Mouse (Mus musculus): ENCODE results near the gene Mcidas. TPM values are rescaled to one million over a fixed set of nuclear protein-coding genes. Genes with fewer than 3 reads are reported as not detected.
A peak's percentile ranks its signal among the peaks of the same experiment; 100 is the strongest.
"Not testable (repeated sequence)": the region's sequence is repeated elsewhere in the genome, so short reads cannot be mapped to it uniquely, and the experiment has no call there.

Mcidas gene
- polyA plus RNA-seq, 1 experiment from 2014 or later, result 1.6 TPM

DNA sequence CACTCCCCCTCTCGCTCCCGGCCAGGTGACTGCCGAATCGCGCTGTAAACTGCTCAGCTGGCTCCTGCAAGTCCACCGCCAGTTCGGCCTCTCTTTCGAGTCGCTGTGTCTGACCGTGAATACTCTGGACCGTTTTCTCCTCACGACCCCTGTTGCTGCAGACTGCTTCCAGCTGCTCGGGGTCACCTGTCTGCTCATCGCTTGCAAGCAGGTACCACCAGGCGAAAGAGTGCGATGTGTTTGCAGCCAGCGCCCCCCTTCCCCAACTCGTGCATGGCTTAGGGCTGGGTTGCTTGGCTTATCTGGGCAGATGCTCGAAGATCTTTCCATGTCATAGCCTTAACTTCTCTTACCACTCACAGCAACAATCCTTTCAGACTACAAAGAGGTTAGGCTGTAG is 4.8 kb upstream of the Mcidas start:
- Histone ChIP-seq H3K36me3 (no peaks in the 10 kb centered on the region), H3K9ac (no peak overlapping the region), H3K27ac (no peak overlapping the region), H3K27me3 (peaks cover 88% of the 10 kb centered on the region), H3K4me2 (peak overlapping the region; percentile 95), H3K4me3 (peak overlapping the region; percentile 53), H3K4me1 (replicated peaks) (peaks cover 55% of the 10 kb centered on the region), H3K9me3 (no peaks in the 10 kb centered on the region)
- ATAC-seq (ENCODE audit: low FRiP score), result no peak
- 2% methylated on average over 19 of the region's 19 CpGs for WGBS

DNA sequence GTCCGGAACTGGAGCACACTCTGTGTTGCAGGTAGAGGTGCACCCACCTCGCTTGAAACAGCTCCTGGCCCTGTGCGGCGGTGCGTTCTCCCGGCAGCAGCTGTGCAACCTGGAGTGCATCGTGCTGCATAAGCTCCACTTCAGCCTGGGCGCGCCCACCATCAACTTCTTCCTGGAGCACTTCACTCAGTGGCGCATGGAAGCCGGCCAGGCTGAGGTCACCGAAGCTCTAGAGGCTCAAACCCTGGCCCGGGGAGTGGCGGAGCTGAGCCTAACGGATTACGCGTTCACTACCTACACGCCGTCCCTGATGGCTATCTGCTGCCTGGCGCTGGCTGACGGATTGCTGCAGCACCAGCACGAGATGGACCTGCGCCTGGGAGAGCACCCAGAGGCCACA is 4.1 kb upstream of the Mcidas start:
- Histone ChIP-seq H3K4me2 (peak overlapping the region; percentile 10; the same call in 1 of the 2 replicates), H3K4me3 (peak overlapping the region; percentile 15; the same call in 1 of the 2 replicates)
- ATAC-seq (ENCODE audit: low FRiP score), result no peak

DNA sequence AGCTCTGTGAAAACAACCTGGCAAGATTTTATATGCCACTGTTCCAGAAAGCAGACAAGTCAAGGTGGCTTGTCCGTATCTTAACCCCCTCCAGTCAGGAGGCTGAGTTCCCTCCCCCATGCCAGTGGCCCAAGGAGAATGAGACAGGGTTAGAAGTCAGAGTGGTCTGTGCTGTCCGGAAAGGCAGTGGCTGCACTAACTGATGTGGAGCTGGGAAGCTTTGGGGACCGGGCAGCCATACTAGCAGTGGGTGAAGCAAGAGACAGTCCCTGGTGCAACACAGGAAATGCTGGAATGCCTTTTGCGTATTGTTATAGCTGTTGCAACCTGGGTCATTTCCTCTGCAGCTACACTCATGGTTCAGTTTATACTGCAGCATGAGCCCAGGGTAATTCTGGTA is 3.3 kb upstream of the Mcidas start:
- H3K36me3 ChIP-seq, result no peaks in the 10 kb centered on the region
- no peak overlapping the region for H3K9ac ChIP-seq
- WGBS, result 12% methylated on average over 4 of the region's 4 CpGs
- no peak overlapping the region for H3K27ac ChIP-seq
- H3K9me3 ChIP-seq, result no peaks in the 10 kb centered on the region
- peaks cover 63% of the 10 kb centered on the region for H3K4me1 ChIP-seq (replicated peaks)
- H3K4me2 ChIP-seq, result no peak overlapping the region
- 0 out of 2 replicates have a peak overlapping the region, but pooled peaks have one; percentile 0 for H3K4me3 ChIP-seq
- ATAC-seq (ENCODE audit: low FRiP score), result no peak
- peaks cover 94% of the 10 kb centered on the region for H3K27me3 ChIP-seq

More for the DNA sequence above, 4.1 kb upstream of the Mcidas start:
- H3K4me1 ChIP-seq (replicated peaks), result peaks cover 62% of the 10 kb centered on the region
- no peak overlapping the region for H3K27ac ChIP-seq
- H3K27me3 ChIP-seq, result peaks cover 89% of the 10 kb centered on the region
- WGBS, result 2% methylated on average over 23 of the region's 23 CpGs
- H3K9ac ChIP-seq, result no peak overlapping the region
- H3K36me3 ChIP-seq, result no peaks in the 10 kb centered on the region
- H3K9me3 ChIP-seq, result no peaks in the 10 kb centered on the region

DNA sequence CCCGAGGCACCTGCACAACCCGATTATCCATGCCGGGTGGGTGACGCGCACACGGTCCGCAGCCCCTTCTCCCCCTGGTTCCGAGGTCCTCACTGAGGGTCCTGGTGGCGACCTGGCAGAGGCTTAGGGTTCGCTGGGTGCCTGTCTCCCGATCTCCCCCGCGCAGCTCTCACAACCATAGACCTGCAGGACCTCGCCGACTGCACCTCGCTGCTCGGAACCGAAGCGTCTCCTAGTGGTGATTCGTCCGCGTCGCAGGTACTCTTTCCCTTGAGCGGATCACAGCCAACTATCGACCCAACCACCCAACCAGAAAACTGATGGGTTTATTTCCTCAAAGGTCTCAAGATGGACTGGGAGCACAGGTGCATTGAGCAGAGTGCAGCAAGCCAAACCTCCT is 546 bp downstream of the Mcidas start:
- peak overlapping the region; percentile 67 for H3K9ac ChIP-seq
- H3K4me1 ChIP-seq (replicated peaks), result peaks cover 36% of the 10 kb centered on the region
- no peak overlapping the region for H3K27ac ChIP-seq
- 1% methylated on average over 25 of the region's 25 CpGs for WGBS
- H3K4me2 ChIP-seq, result peak overlapping the region; percentile 82
- H3K9me3 ChIP-seq, result no peaks in the 10 kb centered on the region
- peak; percentile 58 for ATAC-seq (ENCODE audit: low FRiP score)
- H3K36me3 ChIP-seq, result no peaks in the 10 kb centered on the region
- peak overlapping the region; percentile 46 for H3K4me3 ChIP-seq
- H3K27me3 ChIP-seq, result peaks cover 94% of the 10 kb centered on the region

DNA sequence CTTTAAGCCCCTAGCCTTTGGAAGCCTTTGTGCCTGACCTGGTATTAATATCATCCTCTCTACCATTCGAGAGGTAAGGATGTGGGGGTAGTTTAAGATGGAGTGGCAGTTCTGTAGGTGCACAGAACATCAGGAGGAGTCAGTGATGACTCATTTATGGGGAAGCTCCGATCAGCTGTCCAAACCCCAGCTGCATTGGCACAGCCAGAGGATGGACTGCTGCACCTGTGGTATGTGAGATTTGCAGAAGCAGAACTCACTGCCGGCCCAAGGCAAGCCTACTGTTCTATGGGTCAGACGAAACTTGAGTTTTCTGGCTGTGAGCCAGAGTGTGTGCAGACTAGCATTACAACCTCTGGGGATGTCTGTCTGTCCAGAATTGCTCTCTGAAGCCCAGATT is 2.8 kb downstream of the Mcidas start:
- Histone ChIP-seq H3K27me3 (peaks cover 93% of the 10 kb centered on the region), H3K9me3 (no peaks in the 10 kb centered on the region), H3K36me3 (no peaks in the 10 kb centered on the region), H3K4me3 (no peak overlapping the region), H3K4me1 (replicated peaks) (peaks cover 27% of the 10 kb centered on the region), H3K4me2 (no peak overlapping the region), H3K9ac (no peak overlapping the region), H3K27ac (no peak overlapping the region)
- WGBS, result 64% methylated on average over 4 of the region's 4 CpGs
- ATAC-seq (ENCODE audit: low FRiP score), result no peak

DNA sequence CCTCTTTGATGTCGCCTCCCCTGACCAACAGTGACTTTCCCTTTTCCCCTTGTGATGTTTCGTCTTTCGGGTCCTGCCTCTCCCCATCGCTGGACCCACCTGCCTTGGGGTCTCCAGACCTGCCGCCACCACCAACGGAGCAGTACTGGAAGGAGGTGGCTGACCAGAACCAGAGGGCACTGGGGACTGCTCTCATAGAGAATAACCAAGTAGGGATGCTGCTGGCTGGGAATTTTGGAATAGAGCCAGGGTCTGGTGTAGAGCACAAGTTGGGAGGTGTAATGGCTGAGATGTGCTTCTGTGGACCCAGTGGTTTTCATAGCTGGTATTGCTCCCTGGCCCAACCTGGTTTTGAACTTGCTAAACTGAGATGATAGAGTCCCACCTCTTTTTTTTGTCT is 3.7 kb downstream of the Mcidas start:
- Histone ChIP-seq H3K4me3 (no peak overlapping the region), H3K9ac (no peak overlapping the region), H3K4me2 (no peak overlapping the region), H3K27ac (no peak overlapping the region), H3K9me3 (no peaks in the 10 kb centered on the region), H3K4me1 (replicated peaks) (peaks cover 27% of the 10 kb centered on the region), H3K36me3 (no peaks in the 10 kb centered on the region), H3K27me3 (peaks cover 96% of the 10 kb centered on the region)
- WGBS, result 68% methylated on average over 6 of the region's 6 CpGs
- no peak for ATAC-seq (ENCODE audit: low FRiP score)

DNA sequence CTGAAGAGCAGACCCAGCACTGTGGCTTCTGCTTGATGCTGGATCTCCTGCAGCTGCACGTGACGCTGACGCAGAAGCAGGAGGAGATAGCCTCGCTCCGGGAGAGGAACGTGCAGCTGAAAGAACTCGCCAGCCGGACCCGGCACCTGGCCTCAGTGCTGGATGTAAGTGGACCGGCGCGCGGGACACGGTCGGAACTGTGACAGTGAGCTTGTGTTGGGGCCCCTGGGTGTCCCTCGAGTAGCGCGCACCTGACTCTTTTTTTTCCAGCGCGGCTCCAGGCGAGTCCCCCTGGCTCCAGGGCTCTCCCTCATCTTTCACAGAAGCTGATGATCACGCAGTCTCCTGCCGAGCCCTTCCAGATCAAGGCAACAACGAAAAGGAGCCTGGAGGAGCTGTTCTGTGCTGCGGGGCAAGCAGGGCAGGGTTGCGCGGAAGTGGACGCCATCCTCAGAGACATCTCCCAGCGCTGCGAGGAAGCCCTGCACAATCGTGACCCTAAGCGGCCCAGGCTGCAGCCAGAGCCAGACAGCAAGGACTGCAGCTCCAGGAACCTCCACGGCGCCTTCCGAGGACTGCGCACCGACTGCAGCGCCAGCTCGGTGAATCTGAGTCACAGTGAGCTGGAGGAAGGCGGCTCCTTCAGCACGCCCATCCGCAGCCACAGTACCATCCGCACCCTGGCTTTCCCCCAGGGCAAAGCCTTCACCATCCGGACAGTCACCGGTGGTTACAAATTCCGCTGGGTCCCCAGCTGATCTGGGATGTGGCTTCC is 5.0 kb downstream of the Mcidas start:
- Histone ChIP-seq H3K36me3 (no peaks in the 10 kb centered on the region), H3K9me3 (no peaks in the 10 kb centered on the region), H3K4me2 (peak overlapping the region; percentile 87), H3K27me3 (peaks cover 91% of the 10 kb centered on the region), H3K9ac (peak overlapping the region; percentile 71), H3K4me3 (peak overlapping the region; percentile 47), H3K4me1 (replicated peaks) (peaks cover 21% of the 10 kb centered on the region), H3K27ac (peak overlapping the region; percentile 37; the same call in 1 of the 2 replicates)
- peak; percentile 60 for ATAC-seq (ENCODE audit: low FRiP score)
- under 1% methylated on average over 46 of the region's 46 CpGs for WGBS

DNA sequence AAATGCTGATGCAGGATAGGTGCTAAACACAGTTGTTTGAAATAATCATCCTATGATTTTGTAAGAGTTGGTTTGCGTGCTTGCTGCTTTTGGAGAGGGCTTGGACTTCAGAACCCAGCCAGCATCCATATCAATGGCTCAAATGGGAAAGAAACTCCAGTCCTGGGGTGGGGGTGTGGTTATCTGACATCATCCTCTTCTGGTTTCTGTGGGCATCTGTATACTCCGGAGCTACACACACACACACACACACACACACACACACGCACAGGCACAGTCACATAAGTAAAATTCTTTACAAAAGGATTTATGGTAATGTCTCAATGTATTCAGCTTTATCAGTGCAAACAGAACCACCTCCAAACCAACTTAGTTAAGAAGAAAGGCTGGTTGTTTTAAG is 6.4 kb downstream of the Mcidas start:
- peaks cover 76% of the 10 kb centered on the region for H3K27me3 ChIP-seq
- no peak overlapping the region for H3K9ac ChIP-seq
- H3K27ac ChIP-seq, result no peak overlapping the region
- no peak overlapping the region for H3K4me2 ChIP-seq
- no peak overlapping the region for H3K4me3 ChIP-seq
- H3K9me3 ChIP-seq, result no peaks in the 10 kb centered on the region
- WGBS, result 81% methylated on average over 3 of the region's 3 CpGs
- ATAC-seq (ENCODE audit: low FRiP score), result no peak
- no peaks in the 10 kb centered on the region for H3K36me3 ChIP-seq
- peaks cover 10% of the 10 kb centered on the region for H3K4me1 ChIP-seq (replicated peaks)

DNA sequence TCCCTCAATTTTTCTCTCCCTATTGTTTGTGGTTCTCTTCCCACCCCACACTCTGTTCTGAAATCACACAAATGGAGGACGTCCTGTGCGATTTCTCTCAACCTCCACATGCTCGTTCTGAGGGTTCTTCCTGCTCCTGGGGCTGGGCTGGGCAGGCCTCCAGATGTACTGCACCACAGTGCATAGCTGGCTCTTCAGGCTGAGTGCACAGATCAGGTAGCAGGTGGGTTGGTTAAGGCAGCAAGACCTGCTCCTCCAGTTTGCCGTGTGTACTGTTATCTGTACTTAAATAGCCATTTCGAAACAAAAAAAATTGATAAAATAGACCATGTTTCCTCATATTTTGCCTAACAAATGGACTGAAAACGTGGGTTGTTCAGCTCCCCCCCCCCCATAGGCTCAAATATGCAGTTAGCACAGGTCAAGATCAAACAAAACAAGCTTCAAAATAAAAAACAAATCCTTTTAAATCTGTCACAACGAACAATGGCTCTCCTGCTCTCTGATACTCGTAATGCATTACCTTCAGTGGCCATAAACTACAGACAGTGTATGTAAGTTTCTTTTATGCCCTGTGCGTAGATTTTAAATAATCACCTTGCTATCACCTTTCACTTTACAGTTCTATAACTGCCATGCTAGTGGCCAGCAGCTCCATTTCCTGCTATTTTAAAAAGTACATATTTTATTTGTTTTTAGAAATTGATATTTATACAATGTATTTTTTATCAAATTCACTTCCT is 7.1 kb downstream of the Mcidas start:
- WGBS, result 76% methylated on average over 9 of the region's 9 CpGs
- H3K4me3 ChIP-seq, result no peak overlapping the region
- no peak overlapping the region for H3K27ac ChIP-seq
- H3K4me1 ChIP-seq (replicated peaks), result peaks cover 10% of the 10 kb centered on the region
- H3K27me3 ChIP-seq, result peaks cover 70% of the 10 kb centered on the region
- no peaks in the 10 kb centered on the region for H3K9me3 ChIP-seq
- no peak overlapping the region for H3K4me2 ChIP-seq
- no peaks in the 10 kb centered on the region for H3K36me3 ChIP-seq
- H3K9ac ChIP-seq, result no peak overlapping the region
- ATAC-seq (ENCODE audit: low FRiP score), result no peak

DNA sequence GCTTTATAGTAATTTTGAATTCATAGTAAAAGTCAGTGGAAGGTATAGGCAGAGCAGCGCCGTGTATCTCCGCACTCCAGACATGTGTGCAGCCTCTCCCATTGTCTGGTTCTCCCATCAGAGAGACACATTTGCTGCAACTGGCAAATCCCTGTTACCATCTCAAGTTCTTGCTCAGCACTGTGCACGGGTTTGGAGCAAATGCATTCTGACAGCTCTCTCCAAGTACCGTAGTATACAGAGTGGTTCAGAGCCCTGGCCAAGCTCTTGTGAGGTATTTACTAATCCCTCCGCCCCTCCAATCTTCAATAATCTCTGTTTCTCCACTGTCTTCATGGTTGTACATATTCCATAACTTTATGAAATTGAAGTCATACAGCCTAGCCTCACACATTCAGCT is 19.0 kb downstream of the Mcidas start:
- no peak overlapping the region for H3K4me2 ChIP-seq
- no peak overlapping the region for H3K27ac ChIP-seq
- no peak overlapping the region for H3K4me3 ChIP-seq
- no peak overlapping the region for H3K9ac ChIP-seq
- ATAC-seq (ENCODE audit: low FRiP score), result no peak
- H3K4me1 ChIP-seq (replicated peaks), result no peaks in the 10 kb centered on the region
- H3K27me3 ChIP-seq, result 0 out of 2 replicates have a peak, but pooled peaks cover 4% of the 10 kb centered on the region
- H3K36me3 ChIP-seq, result no peaks in the 10 kb centered on the region
- 88% methylated on average over 6 of the region's 6 CpGs for WGBS
- H3K9me3 ChIP-seq, result no peaks in the 10 kb centered on the region

DNA sequence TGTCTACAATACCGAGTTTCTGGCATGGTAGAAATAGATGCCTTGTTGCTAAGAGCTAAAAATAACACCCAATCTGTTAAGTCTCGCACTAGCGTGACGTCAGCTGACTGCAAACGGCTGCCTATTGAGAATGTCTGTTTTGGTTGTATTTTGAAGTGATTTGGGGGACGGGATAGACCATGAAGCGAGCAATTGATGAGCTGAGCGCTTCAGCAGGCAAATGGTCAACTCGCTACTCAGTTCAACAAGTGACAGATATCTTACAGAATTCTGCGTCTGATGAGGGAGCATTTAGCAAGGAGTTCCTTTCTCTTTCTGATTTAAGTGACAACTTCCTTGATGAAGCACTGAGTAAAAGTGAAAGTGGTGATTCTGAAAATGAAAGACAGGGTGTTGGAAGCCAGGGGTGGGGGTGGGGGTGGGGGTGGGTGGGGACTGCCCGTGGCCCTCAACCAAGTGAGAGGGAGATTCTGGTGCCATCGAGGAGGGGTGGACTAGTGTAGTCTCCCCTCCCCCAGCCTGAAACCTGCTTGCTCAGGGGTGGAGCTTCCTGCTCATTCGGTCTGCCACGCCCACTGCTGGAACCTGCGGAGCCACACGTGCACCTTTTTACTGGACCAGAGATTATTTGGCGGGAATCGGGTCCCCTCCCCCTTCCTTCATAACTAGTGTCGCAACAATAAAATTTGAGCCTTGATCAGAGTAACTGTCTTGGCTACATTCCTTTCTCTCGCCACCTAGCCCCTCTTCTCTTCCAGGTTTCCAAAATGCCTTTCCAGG is 19.7 kb downstream of the Mcidas start:
- H3K4me3 ChIP-seq; H3K27ac ChIP-seq; H3K27me3 ChIP-seq; H3K9me3 ChIP-seq; H3K36me3 ChIP-seq; H3K4me2 ChIP-seq; ATAC-seq (ENCODE audit: low FRiP score); H3K9ac ChIP-seq; H3K4me1 ChIP-seq (replicated peaks): not testable (repeated sequence)
- 63% methylated on average over 19 of the region's 20 CpGs for WGBS

DNA sequence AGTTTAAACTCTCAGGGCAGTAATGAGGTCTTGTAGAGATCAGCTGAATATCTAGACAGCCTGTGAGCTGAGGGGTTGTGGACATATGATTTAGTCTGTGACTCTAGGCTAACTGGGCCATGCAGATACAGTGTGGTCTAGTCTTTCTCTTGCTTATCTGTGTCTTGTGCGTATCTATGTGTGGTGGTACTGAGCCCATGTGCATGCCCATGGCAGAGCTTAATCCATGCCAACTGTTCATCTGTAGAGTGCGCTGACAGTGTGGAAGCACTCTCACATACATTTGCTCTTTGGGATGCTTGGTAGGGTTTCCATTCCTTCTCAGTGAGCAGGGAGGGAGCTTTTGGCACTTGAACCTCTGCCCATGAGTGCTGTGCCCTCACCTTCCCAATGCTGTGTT is 27.9 kb downstream of the Mcidas start:
- H3K4me1 ChIP-seq (replicated peaks), result no peaks in the 10 kb centered on the region
- H3K27me3 ChIP-seq, result 0 out of 2 replicates have a peak, but pooled peaks cover 10% of the 10 kb centered on the region
- WGBS, result 94% methylated on average over 2 of the region's 2 CpGs
- ATAC-seq (ENCODE audit: low FRiP score), result no peak
- H3K4me3 ChIP-seq, result no peak overlapping the region
- no peaks in the 10 kb centered on the region for H3K36me3 ChIP-seq
- no peak overlapping the region for H3K4me2 ChIP-seq
- no peaks in the 10 kb centered on the region for H3K9me3 ChIP-seq
- no peak overlapping the region for H3K9ac ChIP-seq
- H3K27ac ChIP-seq, result no peak overlapping the region
